ENCODE assay signal across 8 mouse cellular contexts in the genomic region with DNA sequence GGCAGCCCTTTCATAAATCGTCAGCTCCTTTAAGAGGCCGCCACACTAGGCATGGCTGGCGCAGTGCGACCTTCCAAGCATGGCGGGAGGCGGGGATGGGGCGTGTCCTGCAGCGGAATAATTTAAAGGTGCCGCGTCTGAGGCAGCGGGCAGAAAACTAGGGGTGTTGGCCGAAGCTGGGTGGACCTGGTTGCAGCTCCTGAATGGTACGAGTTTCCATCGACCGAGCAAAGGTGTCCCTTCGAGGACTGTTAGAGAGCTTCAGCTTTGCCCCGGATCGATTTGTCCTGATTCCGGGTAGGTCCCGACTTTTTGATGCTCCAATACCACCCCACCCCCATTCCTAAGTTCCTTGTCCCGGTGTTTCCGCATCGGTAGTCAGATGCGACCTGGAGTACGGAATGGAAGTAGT. TPM values are rescaled to one million over a fixed set of nuclear protein-coding genes. Genes with fewer than 3 reads are reported as not detected.
DNase-seq lines count a peak whose midpoint lies in the region; ATAC-seq lines count a peak whose summit lies in the region.

TSS of gene Pnpla6 (plus strand) at position 125 of the 412 bp plus-strand sequence.

- H3K9me3 ChIP-seq in embryonic facial prominence, embryonic 11.5 days (replicated peaks; ENCODE audit: control insufficient read depth, low read length): no peaks in the 10 kb centered on the region
- no peaks in the 10 kb centered on the region for H3K9me3 ChIP-seq in intestine, embryonic 16.5 days (ENCODE audit: control insufficient read depth, low read length)

- H3K4me2 ChIP-seq in embryonic facial prominence, embryonic 11.5 days (ENCODE audit: low read depth, low read length): peak within 1 kb of the TSS; percentile 73
- peak within 1 kb of the TSS; percentile 91 for H3K4me2 ChIP-seq in intestine, embryonic 16.5 days (ENCODE audit: low read depth, low read length)

- intact Hi-C loops in left cerebral cortex, postnatal 25 days (cut with DNase I): loop anchor here (2.0 to 5.0 kb wide), 2 partner anchors 14 to 107 kb away; partner anchors contain the start of genes Mcoln1, Pet100 and Xab2

- H3K27me3 ChIP-seq in embryonic facial prominence, embryonic 11.5 days (ENCODE audit: control insufficient read depth, insufficient read depth, low read length): no peaks in the 10 kb centered on the region
- H3K27me3 ChIP-seq in intestine, embryonic 16.5 days (replicated peaks; ENCODE audit: control insufficient read depth, insufficient read depth, low read length): no peaks in the 10 kb centered on the region

- H3K27ac ChIP-seq in embryonic facial prominence, embryonic 11.5 days (replicated peaks; ENCODE audit: low read depth, low read length): peak within 1 kb of the TSS; percentile 41
- H3K27ac ChIP-seq in intestine, embryonic 16.5 days (ENCODE audit: low read length): peak within 1 kb of the TSS; percentile 88

- 0% methylated on average over 25 of the region's 25 CpGs for WGBS in embryonic facial prominence, embryonic 11.5 days
- 0% methylated on average over 25 of the region's 25 CpGs for WGBS in intestine, embryonic 16.5 days

- H3K9ac ChIP-seq in embryonic facial prominence, embryonic 11.5 days (replicated peaks; ENCODE audit: low read length): peak within 1 kb of the TSS; percentile 64
- peak within 1 kb of the TSS; percentile 77 for H3K9ac ChIP-seq in intestine, embryonic 16.5 days (ENCODE audit: low read depth, low read length)

- ATAC-seq in embryonic facial prominence, embryonic 11.5 days (replicated peaks; ENCODE audit: insufficient number of reproducible peaks, low FRiP score, low TSS enrichment, low read depth): peak; percentile 75
- peak; percentile 71 for ATAC-seq in intestine, embryonic 16.5 days

- no peaks in the 10 kb centered on the region; the same call in 1 of the 2 replicates for H3K36me3 ChIP-seq in embryonic facial prominence, embryonic 11.5 days (replicated peaks; ENCODE audit: control insufficient read depth, insufficient read depth, low read depth, low read length)
- H3K36me3 ChIP-seq in intestine, embryonic 16.5 days (ENCODE audit: control insufficient read depth, insufficient read depth, low read length): 0 out of 2 replicates have a peak, but pooled peaks cover 2% of the 10 kb centered on the region

- peak; percentile 94 for DNase-seq in adrenal gland, postnatal 14 days
- peak; percentile 93 for DNase-seq in embryonic facial prominence, embryonic 11.5 days (ENCODE audit: low spot score)
- DNase-seq in gonadal fat pad, adult 2 months (ENCODE audit: low read depth): peak; percentile 30
- peak; percentile 87 to 94 for DNase-seq in left cerebral cortex, postnatal 25 days (ENCODE audit: low spot score in 2 of 2)
- peak; percentile 78 for DNase-seq in mesoderm, embryonic 11.5 days (ENCODE audit: low read depth, low spot score)
- peak; percentile 89 to 91 for DNase-seq in right cerebral cortex, postnatal 36 days (ENCODE audit: low spot score in 2 of 2)
- DNase-seq in urinary bladder, postnatal 4 days (ENCODE audit: low spot score in 2 of 2): peak; percentile 78 to 89

- peak within 1 kb of the TSS; percentile 50 for H3K4me3 ChIP-seq in embryonic facial prominence, embryonic 11.5 days (ENCODE audit: low read depth, low read length)
- H3K4me3 ChIP-seq in intestine, embryonic 16.5 days (ENCODE audit: low read length): peak within 1 kb of the TSS; percentile 76

- no peaks in the 10 kb centered on the region; the same call in 1 of the 2 replicates for H3K4me1 ChIP-seq in embryonic facial prominence, embryonic 11.5 days (ENCODE audit: control insufficient read depth, insufficient read depth, low read length)
- H3K4me1 ChIP-seq in intestine, embryonic 16.5 days (ENCODE audit: control insufficient read depth, insufficient read depth, low read length): peaks cover 4% of the 10 kb centered on the region; the same call in 1 of the 2 replicates

RNA-seq across cellular contexts. Expression of gene Pnpla6, which starts in this region (rescaled TPM):
- total RNA-seq in adrenal gland, postnatal 14 days (2021): 29.9 and 41.0 TPM in 2 replicates
- 13.6 and 17.5 TPM in 2 replicates for polyA plus RNA-seq in embryonic facial prominence, embryonic 11.5 days (2014; fragmentation: Nextera tagmentation; extraction: Ambion mirVana)
- 79.4 and 87.8 TPM in 2 replicates for polyA plus RNA-seq in gonadal fat pad, adult 2 months (2012; rRNA removed)
- polyA plus RNA-seq in intestine, embryonic 16.5 days (2015; fragmentation: Nextera tagmentation; extraction: Ambion mirVana): 39.9 and 43.3 TPM in 2 replicates
- 10 to 100 TPM; 66.2 to 70.7 TPM for total RNA-seq in left cerebral cortex, postnatal 25 days (2021)

Comparison
In these comparisons a context has a peak if more than half of its experiments do, and no peak if none do; other contexts are left out.
1. Peak in every context shown above with its lines: DNase-seq, ATAC-seq, H3K4me3 ChIP-seq and H3K27ac ChIP-seq.
2. DNase-seq: peak in every context shown above with its lines; median percentile 94 in adrenal gland, postnatal 14 days; 93 in embryonic facial prominence, embryonic 11.5 days; 90 in left cerebral cortex, postnatal 25 days; 90 in right cerebral cortex, postnatal 36 days; 84 in urinary bladder, postnatal 4 days; 78 in mesoderm, embryonic 11.5 days; 30 in gonadal fat pad, adult 2 months.